ENCODE assay signal across 20 mouse cellular contexts in the genomic region with DNA sequence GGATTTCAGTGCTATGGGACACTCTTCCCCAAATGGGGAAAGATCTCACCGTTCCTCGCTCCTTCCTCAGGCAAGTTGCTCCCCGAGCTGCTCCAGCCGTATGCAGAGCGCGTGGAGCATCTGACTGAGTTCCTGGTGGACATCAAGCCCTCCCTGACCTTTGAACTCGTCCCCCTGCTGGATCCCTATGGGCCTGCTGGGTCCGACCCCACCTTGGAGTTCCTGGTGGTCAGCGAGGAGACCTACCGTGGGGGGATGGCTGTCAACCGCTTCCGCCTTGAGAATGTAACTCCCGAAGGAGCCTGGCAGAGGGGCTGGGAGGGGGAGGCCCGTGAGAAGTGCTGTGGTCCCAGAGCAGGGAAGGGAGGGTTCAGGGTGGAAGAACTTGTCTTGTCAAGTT. TPM values are rescaled to one million over a fixed set of nuclear protein-coding genes. Genes with fewer than 3 reads are reported as not detected.
DNase-seq lines count a peak whose midpoint lies in the region; ATAC-seq and TF ChIP-seq lines count a peak whose summit lies in the region.
"Had no signal": no experiment of that assay in that cellular context is flagged by ENCODE, and none has a peak within 500 bp of the region (broad histone marks: within the 10 kb centered on the region; RNA-seq: fewer than 3 reads in every experiment).

No protein-coding gene starts in this region.

- 81% methylated on average over 14 of the region's 14 CpGs for WGBS in hindbrain, embryonic 12.5 days
- 86% methylated on average over 14 of the region's 14 CpGs for WGBS in hindbrain, embryonic 13.5 days
- 85% methylated on average over 14 of the region's 14 CpGs for WGBS in midbrain, embryonic 10.5 days
- WGBS in midbrain, embryonic 15.5 days, result 87% methylated on average over 14 of the region's 14 CpGs

- H3K4me2 ChIP-seq in hindbrain, embryonic 12.5 days (replicated peaks), result no peak overlapping the region
- H3K4me2 ChIP-seq in hindbrain, embryonic 13.5 days, result no peak overlapping the region
- H3K4me2 ChIP-seq in midbrain, embryonic 15.5 days, result no peak overlapping the region
- H3K4me2 ChIP-seq in myocyte (ENCODE audit: low read depth), result peak overlapping the region; percentile 96

- H3K27ac ChIP-seq in hindbrain, embryonic 12.5 days, result no peak overlapping the region
- no peak overlapping the region for H3K27ac ChIP-seq in hindbrain, embryonic 13.5 days
- no peak overlapping the region for H3K27ac ChIP-seq in midbrain, embryonic 10.5 days (replicated peaks)
- no peak overlapping the region for H3K27ac ChIP-seq in midbrain, embryonic 15.5 days
- H3K27ac ChIP-seq: heart, adult 2 months; midbrain, embryonic 13.5 days had no signal

- DNase-seq in cerebellum, adult 9-11 months, result peak; percentile 65
- no peak for DNase-seq in cerebellum, postnatal 4 days (ENCODE audit: low spot score in 2 of 2)
- no peak for DNase-seq in midbrain, embryonic 10.5 days (ENCODE audit: low spot score)
- no peak for DNase-seq in adrenal gland, postnatal 25 days
- DNase-seq: adrenal gland, postnatal 10 days; embryo, embryonic 11 days; gastrocnemius, postnatal 10 days; heart, adult 2 months; kidney, adult 8-10 months; layer of hippocampus, postnatal 36 days; lung, adult 18-20 months; lung, postnatal 36 days; thymus, adult 18-20 months had no signal

- H3K9ac ChIP-seq in hindbrain, embryonic 12.5 days, result 0 out of 2 replicates have a peak overlapping the region, but pooled peaks have one; percentile 25
- no peak overlapping the region; the same call in 1 of the 2 replicates for H3K9ac ChIP-seq in hindbrain, embryonic 13.5 days
- no peak overlapping the region for H3K9ac ChIP-seq in midbrain, embryonic 15.5 days

- H3K36me3 ChIP-seq in hindbrain, embryonic 12.5 days, result peaks cover 20% of the 10 kb centered on the region
- H3K36me3 ChIP-seq in hindbrain, embryonic 13.5 days, result peaks cover 17% of the 10 kb centered on the region
- peaks cover 26% of the 10 kb centered on the region for H3K36me3 ChIP-seq in midbrain, embryonic 10.5 days
- H3K36me3 ChIP-seq in midbrain, embryonic 15.5 days (replicated peaks), result peaks cover 2% of the 10 kb centered on the region
- H3K36me3 ChIP-seq in myocyte (ENCODE audit: control insufficient read depth, insufficient read depth), result peaks cover 7% of the 10 kb centered on the region

- no peak for TF ChIP-seq POLR2A in myocyte (IDR thresholded peaks at IDR 0.05; ENCODE audit: insufficient read length, low read depth)

- no peaks in the 10 kb centered on the region for H3K9me3 ChIP-seq in hindbrain, embryonic 12.5 days (replicated peaks)
- H3K9me3 ChIP-seq in hindbrain, embryonic 13.5 days, result no peaks in the 10 kb centered on the region
- H3K9me3 ChIP-seq in midbrain, embryonic 10.5 days (replicated peaks), result no peaks in the 10 kb centered on the region
- no peaks in the 10 kb centered on the region for H3K9me3 ChIP-seq in midbrain, embryonic 15.5 days
- H3K9me3 ChIP-seq: midbrain, embryonic 13.5 days had no signal

- peaks cover 20% of the 10 kb centered on the region for H3K79me2 ChIP-seq in myocyte (ENCODE audit: control insufficient read depth, insufficient read depth)

- H3ac ChIP-seq in myocyte (ENCODE audit: control insufficient read depth, insufficient read length), result no peak overlapping the region

- H3K4me3 ChIP-seq in hindbrain, embryonic 12.5 days, result no peak overlapping the region
- H3K4me3 ChIP-seq in hindbrain, embryonic 13.5 days, result no peak overlapping the region
- H3K4me3 ChIP-seq in midbrain, embryonic 10.5 days, result peak overlapping the region; percentile 14; the same call in 1 of the 2 replicates
- H3K4me3 ChIP-seq in midbrain, embryonic 15.5 days, result no peak overlapping the region
- peak overlapping the region; percentile 97 for H3K4me3 ChIP-seq in myocyte
- H3K4me3 ChIP-seq: heart, adult 2 months had no signal

- ATAC-seq in hindbrain, embryonic 12.5 days (ENCODE audit: low FRiP score), result no peak
- no peak for ATAC-seq in hindbrain, embryonic 13.5 days (ENCODE audit: low FRiP score)
- ATAC-seq in midbrain, embryonic 15.5 days (replicated peaks), result no peak
- ATAC-seq: midbrain, embryonic 13.5 days had no signal

- peaks cover 45% of the 10 kb centered on the region for H3K4me1 ChIP-seq in hindbrain, embryonic 12.5 days
- H3K4me1 ChIP-seq in hindbrain, embryonic 13.5 days (replicated peaks), result peaks cover 55% of the 10 kb centered on the region
- peaks cover 65% of the 10 kb centered on the region for H3K4me1 ChIP-seq in midbrain, embryonic 10.5 days
- H3K4me1 ChIP-seq in midbrain, embryonic 15.5 days, result peaks cover 45% of the 10 kb centered on the region

- H3K27me3 ChIP-seq in hindbrain, embryonic 12.5 days, result peaks cover 23% of the 10 kb centered on the region
- peaks cover 20% of the 10 kb centered on the region for H3K27me3 ChIP-seq in hindbrain, embryonic 13.5 days
- peaks cover 26% of the 10 kb centered on the region for H3K27me3 ChIP-seq in midbrain, embryonic 10.5 days (ENCODE audit: low read depth, poor library complexity, severe bottlenecking)
- peaks cover 19% of the 10 kb centered on the region for H3K27me3 ChIP-seq in midbrain, embryonic 15.5 days (replicated peaks)
- no peaks in the 10 kb centered on the region for H3K27me3 ChIP-seq in myocyte (ENCODE audit: control insufficient read depth, insufficient read depth, insufficient read length)

TF ChIP-seq in myocyte, 11 proteins besides CTCF, POLR2A, EP300 and RAD21:
- TF ChIP-seq MYOD1 (IDR thresholded peaks at IDR 0.05; ENCODE audit: control insufficient read depth in 1 of 3, insufficient read length in 2 of 3, low read depth in 2 of 3), result no peak
- TF ChIP-seq MYOG (IDR thresholded peaks at IDR 0.05; ENCODE audit: control insufficient read depth in 1 of 3, insufficient read depth in 1 of 3, insufficient read length in 2 of 3, low read depth in 2 of 3), result no peak
- TF ChIP-seq SRF (IDR thresholded peaks at IDR 0.05; ENCODE audit: control insufficient read depth, insufficient read length, low read depth), result no peak
- no peak for TF ChIP-seq REST (IDR thresholded peaks at IDR 0.05; ENCODE audit: insufficient read depth, insufficient read length)

RNA-seq across cellular contexts. Expression of a gene that starts 1.9 kb away (rescaled TPM):
- polyA plus RNA-seq in hindbrain, embryonic 12.5 days (2016; fragmentation: Nextera tagmentation; extraction: Ambion mirVana), result 45.6 and 51.2 TPM in 2 replicates
- 41.9 and 44.1 TPM in 2 replicates for polyA plus RNA-seq in hindbrain, embryonic 13.5 days (2015; fragmentation: Nextera tagmentation; extraction: Ambion mirVana)
- polyA plus RNA-seq in midbrain, embryonic 10.5 days (2016; fragmentation: Nextera tagmentation; extraction: Ambion mirVana), result 57.5 TPM in 2 replicates
- polyA plus RNA-seq in midbrain, embryonic 15.5 days (2015; fragmentation: Nextera tagmentation; extraction: Ambion mirVana), result 43.3 and 47.1 TPM in 2 replicates
- 39.7 TPM for polyA plus RNA-seq in myocyte (2012; fragmentation: generic; extraction: Trizol)
- 93.5 and 115 TPM in 2 replicates for total RNA-seq in adrenal gland, postnatal 25 days (2021)

RNA-seq across cellular contexts. Expression of a gene that starts 2.8 kb away (rescaled TPM):
- 62.1 and 62.4 TPM in 2 replicates for polyA plus RNA-seq in hindbrain, embryonic 12.5 days (2016; fragmentation: Nextera tagmentation; extraction: Ambion mirVana)
- polyA plus RNA-seq in hindbrain, embryonic 13.5 days (2015; fragmentation: Nextera tagmentation; extraction: Ambion mirVana), result 88.1 and 91.0 TPM in 2 replicates
- polyA plus RNA-seq in midbrain, embryonic 10.5 days (2016; fragmentation: Nextera tagmentation; extraction: Ambion mirVana), result 42.7 and 49.1 TPM in 2 replicates
- polyA plus RNA-seq in midbrain, embryonic 15.5 days (2015; fragmentation: Nextera tagmentation; extraction: Ambion mirVana), result 103 and 107 TPM in 2 replicates
- 29.3 TPM for polyA plus RNA-seq in myocyte (2012; fragmentation: generic; extraction: Trizol)
- total RNA-seq in adrenal gland, postnatal 25 days (2021), result 55.2 and 70.0 TPM in 2 replicates

RNA-seq across cellular contexts. Expression of a gene that starts 6.0 kb away (rescaled TPM):
- polyA plus RNA-seq in hindbrain, embryonic 12.5 days (2016; fragmentation: Nextera tagmentation; extraction: Ambion mirVana), result 0.23 and 0.26 TPM in 2 replicates
- 0.49 TPM in 1 of 2 replicates, not detected in the other for polyA plus RNA-seq in hindbrain, embryonic 13.5 days (2015; fragmentation: Nextera tagmentation; extraction: Ambion mirVana)
- 0.12 TPM in 1 of 2 replicates, not detected in the other for polyA plus RNA-seq in midbrain, embryonic 10.5 days (2016; fragmentation: Nextera tagmentation; extraction: Ambion mirVana)
- polyA plus RNA-seq in midbrain, embryonic 15.5 days (2015; fragmentation: Nextera tagmentation; extraction: Ambion mirVana), result 0.37 and 0.63 TPM in 2 replicates
- polyA plus RNA-seq in myocyte (2012; fragmentation: generic; extraction: Trizol), result 0.49 TPM
- 2.6 and 3.3 TPM in 2 replicates for total RNA-seq in adrenal gland, postnatal 25 days (2021)
- polyA plus RNA-seq: heart, postnatal 0 days; midbrain, embryonic 13.5 days; stomach, embryonic 14.5 days had no signal

RNA-seq across cellular contexts. Expression of a gene that starts 11.0 kb away (rescaled TPM):
- 30.5 and 34.3 TPM in 2 replicates for polyA plus RNA-seq in hindbrain, embryonic 12.5 days (2016; fragmentation: Nextera tagmentation; extraction: Ambion mirVana)
- 23.4 and 26.3 TPM in 2 replicates for polyA plus RNA-seq in hindbrain, embryonic 13.5 days (2015; fragmentation: Nextera tagmentation; extraction: Ambion mirVana)
- 74.3 and 77.3 TPM in 2 replicates for polyA plus RNA-seq in midbrain, embryonic 10.5 days (2016; fragmentation: Nextera tagmentation; extraction: Ambion mirVana)
- polyA plus RNA-seq in midbrain, embryonic 15.5 days (2015; fragmentation: Nextera tagmentation; extraction: Ambion mirVana), result 18.3 and 20.3 TPM in 2 replicates
- 7.1 TPM for polyA plus RNA-seq in myocyte (2012; fragmentation: generic; extraction: Trizol)
- total RNA-seq in adrenal gland, postnatal 25 days (2021), result 7.1 and 9.4 TPM in 2 replicates

RNA-seq across cellular contexts. Expression of a gene that starts 14.4 kb away (rescaled TPM):
- polyA plus RNA-seq in hindbrain, embryonic 12.5 days (2016; fragmentation: Nextera tagmentation; extraction: Ambion mirVana), result 13.3 and 13.7 TPM in 2 replicates
- polyA plus RNA-seq in hindbrain, embryonic 13.5 days (2015; fragmentation: Nextera tagmentation; extraction: Ambion mirVana), result 10.7 and 11.3 TPM in 2 replicates
- polyA plus RNA-seq in midbrain, embryonic 10.5 days (2016; fragmentation: Nextera tagmentation; extraction: Ambion mirVana), result 10.0 and 11.6 TPM in 2 replicates
- polyA plus RNA-seq in midbrain, embryonic 15.5 days (2015; fragmentation: Nextera tagmentation; extraction: Ambion mirVana), result 13.7 and 15.5 TPM in 2 replicates
- 19.8 TPM for polyA plus RNA-seq in myocyte (2012; fragmentation: generic; extraction: Trizol)
- total RNA-seq in adrenal gland, postnatal 25 days (2021), result 39.3 and 54.1 TPM in 2 replicates

Comparison
In these comparisons a context has a peak if more than half of its experiments do, and no peak if none do; other contexts are left out.
1. H3K4me3 ChIP-seq: peak in midbrain, embryonic 10.5 days (single experiment) and myocyte (single experiment); none in hindbrain, embryonic 12.5 days (single experiment), hindbrain, embryonic 13.5 days (single experiment) and midbrain, embryonic 15.5 days (single experiment).